Mouse (Mus musculus) layer of hippocampus, postnatal 10 days (tissue): ENCODE results near the gene Gps2. TPM values are rescaled to one million over a fixed set of nuclear protein-coding genes. Genes with fewer than 3 reads are reported as not detected.

Source experiments
- DNase-seq, 2 experiments: peaks; one replicate each; pipeline ENCODE4 v3.0.0; 2021; ENCODE audit warnings: low spot score in 2 of 2
- microRNA-seq, 2 experiments: library from miRNA; unstranded; fragments of <30 nt; microRNA quantifications; one replicate each; pipeline ENCODE4 v1.2.0; 2021
- total RNA-seq, 2 experiments: library from RNA; stranded (reverse); gene quantifications; 2 replicates each; pipeline ENCODE4 v1.2.3; 2021

Gps2 gene
- total RNA-seq, 2 experiments from 2014 or later, result 27.8 to 30.2 TPM

DNA sequence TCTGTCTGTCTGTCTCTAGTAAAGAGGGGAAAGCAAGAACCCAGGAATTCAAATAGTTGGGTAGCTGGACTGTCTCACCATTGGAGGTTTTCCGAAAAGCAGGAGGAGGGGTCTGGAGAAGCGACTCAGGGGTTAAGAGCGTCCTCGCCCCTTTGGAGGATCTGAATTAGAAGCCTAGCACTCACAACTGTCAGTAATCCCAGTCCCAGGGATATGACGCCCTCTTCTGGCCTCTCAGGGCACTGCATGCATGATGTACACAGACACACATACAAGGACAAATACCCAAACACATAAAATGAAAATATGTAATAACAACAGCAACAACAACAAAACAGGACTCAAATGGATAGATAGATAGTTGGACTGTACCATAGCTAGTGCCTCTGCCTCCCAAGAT, 46.9 kb downstream of the Gps2 start:
- DNase-seq, result no peak

DNA sequence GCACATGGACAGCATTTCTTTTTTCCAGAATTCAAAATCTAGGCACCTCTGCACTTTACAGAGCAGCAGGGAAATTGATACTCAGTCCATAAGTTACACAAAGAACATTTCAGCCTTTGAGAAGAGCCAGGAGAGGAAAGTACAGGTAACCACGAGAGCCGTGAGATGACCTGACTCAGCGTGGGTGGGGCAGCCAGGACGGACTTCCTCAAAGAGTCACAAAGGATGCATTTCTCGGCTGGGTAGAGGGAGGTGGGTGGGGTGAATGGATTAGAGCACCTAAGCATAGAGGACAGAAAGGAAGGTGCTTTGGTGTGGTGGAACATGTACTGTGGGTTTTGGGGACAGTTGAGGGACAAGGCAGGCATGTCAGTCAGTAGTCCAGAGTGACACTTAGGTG, 48.2 kb downstream of the Gps2 start:
- no peak for DNase-seq

DNA sequence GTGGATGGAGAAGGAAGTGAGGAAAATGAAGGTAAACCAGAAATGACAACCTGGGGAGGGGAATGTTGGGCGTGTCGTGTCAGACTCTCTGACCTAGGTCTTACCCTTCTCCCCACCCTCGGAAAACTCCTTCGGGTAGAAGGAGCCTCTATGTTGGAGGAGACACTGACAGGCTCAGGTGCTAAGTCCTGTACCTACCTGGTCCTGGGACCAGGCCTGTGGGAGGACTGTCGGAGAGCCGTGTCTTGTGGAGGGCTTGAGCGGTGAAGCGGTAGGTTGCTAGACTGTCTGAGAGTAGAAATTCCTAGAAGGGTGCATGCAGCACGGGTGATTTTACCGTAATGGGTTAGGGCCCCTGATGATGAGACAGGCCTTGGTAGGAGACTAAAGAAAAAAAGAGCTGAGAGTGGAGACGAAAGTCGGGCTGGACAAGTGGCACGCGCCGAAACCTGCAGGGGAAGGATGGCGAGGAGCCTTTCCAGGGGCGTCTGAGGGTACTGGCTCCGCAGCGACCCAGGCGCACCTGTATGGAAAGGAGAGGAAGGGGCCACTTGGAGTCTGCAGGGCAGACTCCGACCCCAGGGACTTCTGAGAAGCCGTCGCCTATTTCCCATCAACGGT, 51.1 kb downstream of the Gps2 start, which contains the start of gene Cldn7:
Gene Cldn7 (plus strand): TSS at position 130 of the 621 bp plus-strand sequence.
- DNase-seq, result no peak

DNA sequence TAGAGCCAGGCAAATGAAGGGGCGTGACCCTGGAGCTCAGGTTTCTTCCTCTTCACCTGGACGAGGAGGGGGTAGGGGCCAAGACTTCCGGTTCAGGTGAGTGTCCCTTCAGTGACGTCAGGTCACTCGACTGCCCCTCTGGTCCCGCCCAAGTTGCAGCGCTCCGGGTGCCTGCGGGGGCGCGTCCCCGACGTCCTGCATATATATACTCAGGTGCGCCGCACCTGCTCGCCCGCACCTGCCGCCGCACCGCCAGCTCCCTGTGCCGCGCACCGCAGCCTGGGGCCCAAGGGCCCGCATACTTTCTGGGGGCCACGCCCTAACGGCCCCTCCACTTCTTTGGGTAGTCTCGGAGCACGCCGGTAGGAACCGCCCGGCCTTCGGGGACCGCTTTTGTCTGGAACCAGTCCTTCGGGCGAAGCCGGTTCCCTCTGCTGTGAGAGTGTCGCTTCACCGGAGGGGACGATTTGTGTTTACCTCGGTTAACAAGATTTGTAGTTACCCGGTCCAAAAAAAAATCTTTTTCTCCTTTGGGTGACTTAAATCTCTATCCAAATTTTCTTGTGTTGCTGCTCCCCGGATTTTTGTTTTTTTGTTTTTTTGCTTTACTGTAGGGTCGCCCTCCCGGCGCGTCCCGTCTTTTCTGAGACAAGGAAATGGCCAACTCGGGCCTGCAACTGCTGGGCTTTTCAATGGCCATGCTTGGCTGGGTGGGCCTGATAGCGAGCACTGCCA, 51.8 kb downstream of the Gps2 start:
- no peak for DNase-seq

Small RNA genes lying within 50 kb of the gene (microRNA-seq; reads per million reads assigned to microRNA genes)
- 0 reads per million in 2 experiments for gene Mir6924

Other genes with a start within 250 kb of the Gps2 start
- gene Cd68, start 247.7 kb upstream of the Gps2 start, total RNA-seq, result 10 to 100 TPM in 1 of 2 experiments, 1 to 10 TPM in 1; 8.4 to 11.5 TPM
- gene Eif4a1, start 241.5 kb upstream of the Gps2 start, total RNA-seq, result 100 to 1,000 TPM; 492 to 501 TPM
- 10 to 100 TPM; 88.0 to 98.7 TPM for gene Senp3, start 231.8 kb upstream of the Gps2 start, total RNA-seq
- gene Tnfsf13, start 228.1 kb upstream of the Gps2 start, total RNA-seq, result 1 to 10 TPM; 1.1 to 1.2 TPM
- 1 to 10 TPM; 6.7 to 8.3 TPM for gene Tnfsf12, start 218.0 kb upstream of the Gps2 start, total RNA-seq
- under 1 TPM; 0.69 to 0.76 TPM for gene Tnfsfm13, start 217.8 kb upstream of the Gps2 start, total RNA-seq
- 10 to 100 TPM; 55.6 to 59.4 TPM for gene Polr2a, start 155.3 kb upstream of the Gps2 start, total RNA-seq
- under 1 TPM in 1 of 2 experiments, not detected in 1; 0.22 TPM for gene Slc35g3, start 151.9 kb upstream of the Gps2 start, total RNA-seq
- gene Zbtb4, start 148.0 kb upstream of the Gps2 start, total RNA-seq, result 10 to 100 TPM; 69.7 to 72.8 TPM
- 1 to 10 TPM; 1.1 to 1.6 TPM for gene Chrnb1, start 117.9 kb upstream of the Gps2 start, total RNA-seq
- 10 to 100 TPM; 26.8 to 26.9 TPM for gene Fgf11, start 112.0 kb upstream of the Gps2 start, total RNA-seq
- gene Tmem102, start 108.3 kb upstream of the Gps2 start, total RNA-seq, result not detected
- not detected for gene Gm39566, start 98.6 kb upstream of the Gps2 start, total RNA-seq
- not detected for gene Spem2, start 95.4 kb upstream of the Gps2 start, total RNA-seq
- under 1 TPM; 0.34 to 0.54 TPM for gene Spem1, start 91.7 kb upstream of the Gps2 start, total RNA-seq
- gene Nlgn2, start 76.1 kb upstream of the Gps2 start, total RNA-seq, result 100 to 1,000 TPM; 227 to 245 TPM
- 100 to 1,000 TPM; 148 to 153 TPM for gene Tmem256, start 75.4 kb upstream of the Gps2 start, total RNA-seq
- gene Plscr3, start 67.5 kb upstream of the Gps2 start, total RNA-seq, result 10 to 100 TPM; 31.2 to 37.7 TPM
- under 1 TPM in 1 of 2 experiments, not detected in 1; 0.25 TPM for gene Tnk1, start 55.2 kb upstream of the Gps2 start, total RNA-seq
- gene Tmem95, start 35.9 kb upstream of the Gps2 start, total RNA-seq, result not detected
- under 1 TPM; 0.85 TPM for gene Kctd11, start 32.5 kb upstream of the Gps2 start, total RNA-seq
- gene Acap1, start 18.3 kb upstream of the Gps2 start, total RNA-seq, result under 1 TPM; 0.16 to 0.21 TPM
- 1 to 10 TPM; 2.4 to 2.5 TPM for gene 2810408A11Rik, start 12.9 kb upstream of the Gps2 start, total RNA-seq
- 100 to 1,000 TPM; 127 to 146 TPM for gene Neurl4, start 12.8 kb upstream of the Gps2 start, total RNA-seq
- 100 to 1,000 TPM; 479 to 501 TPM for gene Eif5a, start 8.1 kb downstream of the Gps2 start, total RNA-seq
- gene Ybx2, start 21.9 kb downstream of the Gps2 start, total RNA-seq, result 1 to 10 TPM; 9.2 to 9.5 TPM
- 1 to 10 TPM; 1.7 to 2.0 TPM for gene Slc2a4, start 34.3 kb downstream of the Gps2 start, total RNA-seq
- gene Cldn7, start 50.9 kb downstream of the Gps2 start, total RNA-seq, result not detected
- 100 to 1,000 TPM; 101 to 105 TPM for gene Ctdnep1, start 67.3 kb downstream of the Gps2 start, total RNA-seq
- gene Elp5, start 68.6 kb downstream of the Gps2 start, total RNA-seq, result 10 to 100 TPM; 98.0 to 99.5 TPM
- 100 to 1,000 TPM; 256 to 267 TPM for gene Gabarap, start 77.3 kb downstream of the Gps2 start, total RNA-seq
- 10 to 100 TPM; 40.1 to 43.7 TPM for gene Phf23, start 81.9 kb downstream of the Gps2 start, total RNA-seq
- 10 to 100 TPM; 26.1 to 38.9 TPM for gene Dvl2, start 86.7 kb downstream of the Gps2 start, total RNA-seq
- gene Acadvl, start 101.5 kb downstream of the Gps2 start, total RNA-seq, result 10 to 100 TPM; 55.7 to 57.6 TPM
- gene Dlg4, start 103.1 kb downstream of the Gps2 start, total RNA-seq, result 100 to 1,000 TPM; 705 to 717 TPM
- 1 to 10 TPM; 1.2 to 1.3 TPM for gene Asgr1, start 140.2 kb downstream of the Gps2 start, total RNA-seq
- not detected for gene Asgr2, start 178.8 kb downstream of the Gps2 start, total RNA-seq
- under 1 TPM; 0.67 to 0.69 TPM for gene Mgl2, start 216.4 kb downstream of the Gps2 start, total RNA-seq
- gene Clec10a, start 242.3 kb downstream of the Gps2 start, total RNA-seq, result 1 to 10 TPM; 1.2 to 1.4 TPM